Mouse (Mus musculus) CH12.LX (cell line): Measurements from ENCODE around the gene Plekhg6.

Source experiments
- CTCF ChIP-seq, 2 experiments: IDR thresholded peaks in 1 of 2; conservative IDR thresholded peaks in 1 of 2; 2 replicates each; pipeline ENCODE4 v1.5.1; 2011 to 2012; ENCODE audit warnings: low read depth in 2 of 2, low read length in 2 of 2, improper control_type of control experiment in 1 of 2, inconsistent platforms in 1 of 2, mild to moderate bottlenecking in 1 of 2, moderate library complexity in 1 of 2
- KAT2A ChIP-seq: IDR thresholded peaks from 2 replicates; pipeline ENCODE4 v1.6.1; 2012; ENCODE audit warnings: low read length, improper control_type of control experiment, inconsistent platforms; ENCODE audit not compliant: insufficient replicate concordance
- POLR2A ChIP-seq: IDR thresholded peaks from 2 replicates; pipeline ENCODE4 v1.6.1; 2011; ENCODE audit warnings: low read depth, mild to moderate bottlenecking, improper control_type of control experiment, low read length
- UBTF ChIP-seq: IDR thresholded peaks from 2 replicates; pipeline ENCODE4 v1.6.1; 2012; ENCODE audit warnings: low read depth, mild to moderate bottlenecking, inconsistent platforms, low read length, improper control_type of control experiment, moderate library complexity
- ZNF384 ChIP-seq: IDR thresholded peaks from 2 replicates; pipeline ENCODE4 v1.6.1; 2012; ENCODE audit warnings: low read depth, low read length, improper control_type of control experiment, inconsistent platforms

DNA sequence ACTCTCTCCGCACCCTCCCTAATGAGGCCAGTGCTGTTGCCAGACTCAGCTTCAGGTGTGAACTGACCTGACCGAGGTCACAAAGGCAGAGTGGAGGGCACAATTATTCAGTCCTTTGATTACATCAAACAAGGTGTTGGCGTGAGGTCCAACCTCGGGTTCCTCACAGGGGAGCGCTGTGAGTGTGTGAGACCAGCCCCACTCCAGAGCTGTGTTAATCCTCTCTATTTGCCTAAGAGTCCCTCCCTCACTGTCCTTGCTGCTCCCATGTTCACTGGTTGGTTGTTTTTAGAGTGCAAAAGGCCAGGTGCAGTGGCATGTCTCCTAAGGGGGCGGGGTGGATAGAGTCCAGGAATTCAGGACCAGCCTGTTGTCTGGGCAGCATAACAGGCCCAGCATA, 5.5 kb upstream of the Plekhg6 start:
- TF ChIP-seq CTCF (conservative IDR thresholded peaks at IDR 0.05 in 1 of 2, IDR thresholded peaks at IDR 0.05 in 1 of 2; ENCODE audit: low read depth in 2 of 2, low read length in 2 of 2) (no peak), POLR2A (no peak), UBTF (no peak), ZNF384 (no peak), KAT2A (no peak)
